Mouse (Mus musculus) embryonic facial prominence, embryonic 11.5 days (tissue): ENCODE measurements around the gene Zbtb49. TPM values are rescaled to one million over a fixed set of nuclear protein-coding genes. Genes with fewer than 3 reads are reported as not detected.

Experiments used
- ATAC-seq: fragments of 200-750 bp; cut with Nextera tagmentation; replicated peaks from 2 replicates; pipeline ENCODE4 v1.8.0; 2017; ENCODE audit warnings: low read depth; ENCODE audit not compliant: insufficient number of reproducible peaks, low FRiP score, low TSS enrichment
- DNase-seq: peaks from one replicate; pipeline ENCODE4 v3.0.0-alpha.2; 2015; ENCODE audit warnings: low spot score
- H3K27ac ChIP-seq: fragments of 300-500 bp; sonication (generic); replicated peaks from 2 replicates; pipeline ENCODE4 v1.5.1; 2014; ENCODE audit warnings: mild to moderate bottlenecking, low read depth, low read length, control low read depth
- H3K27me3 ChIP-seq: fragments of 300-500 bp; sonication (generic); 2 replicates; pipeline ENCODE4 v1.6.1; 2014; ENCODE audit warnings: mild to moderate bottlenecking, low read length, moderate library complexity, mixed read lengths; ENCODE audit not compliant: control insufficient read depth, insufficient read depth
- H3K36me3 ChIP-seq: fragments of 300-500 bp; sonication (generic); replicated peaks from 2 replicates; pipeline ENCODE4 v1.6.1; 2014; ENCODE audit warnings: low read depth, mild to moderate bottlenecking, low read length, moderate library complexity, mixed read lengths; ENCODE audit not compliant: control insufficient read depth, insufficient read depth
- H3K4me1 ChIP-seq: fragments of 300-500 bp; sonication (generic); 2 replicates; pipeline ENCODE4 v1.6.1; 2014; ENCODE audit warnings: low read length, mixed read lengths; ENCODE audit not compliant: control insufficient read depth, insufficient read depth
- H3K4me2 ChIP-seq: fragments of 300-500 bp; sonication (generic); 2 replicates; pipeline ENCODE4 v1.6.1; 2014; ENCODE audit warnings: low read depth, mild to moderate bottlenecking, control low read depth, low read length, moderate library complexity
- H3K4me3 ChIP-seq: fragments of 300-500 bp; sonication (generic); 2 replicates; pipeline ENCODE4 v1.5.1; 2014; ENCODE audit warnings: low read depth, low read length, control low read depth
- H3K9ac ChIP-seq: fragments of 300-500 bp; sonication (generic); replicated peaks from 2 replicates; pipeline ENCODE4 v1.6.1; 2014; ENCODE audit warnings: mild to moderate bottlenecking, control low read depth, low read length
- H3K9me3 ChIP-seq: fragments of 300-500 bp; sonication (generic); replicated peaks from 2 replicates; pipeline ENCODE4 v1.6.1; 2016; ENCODE audit warnings: mild to moderate bottlenecking, low read length, inconsistent platforms, mixed read lengths; ENCODE audit not compliant: control insufficient read depth
- WGBS: fragments of 180-500 bp; shearing (Covaris S2); extraction: QIAGEN DNeasy Blood & Tissue Kit; methylation state at CpG from one replicate; pipeline ENCODE4 v1.1.7; 2014; 5-methylcytosine and 5-hydroxymethylcytosine counted together
- polyA plus RNA-seq: library from polyadenylated mRNA; unstranded; fragments of >200 nt; fragmentation: Nextera tagmentation; extraction: Ambion mirVana; gene quantifications from 2 replicates; pipeline ENCODE4 v1.2.1, GENCODE M21; 2014

The Zbtb49 gene
- polyA plus RNA-seq, 1 experiment from 2014 or later, result 12.1 TPM

DNA sequence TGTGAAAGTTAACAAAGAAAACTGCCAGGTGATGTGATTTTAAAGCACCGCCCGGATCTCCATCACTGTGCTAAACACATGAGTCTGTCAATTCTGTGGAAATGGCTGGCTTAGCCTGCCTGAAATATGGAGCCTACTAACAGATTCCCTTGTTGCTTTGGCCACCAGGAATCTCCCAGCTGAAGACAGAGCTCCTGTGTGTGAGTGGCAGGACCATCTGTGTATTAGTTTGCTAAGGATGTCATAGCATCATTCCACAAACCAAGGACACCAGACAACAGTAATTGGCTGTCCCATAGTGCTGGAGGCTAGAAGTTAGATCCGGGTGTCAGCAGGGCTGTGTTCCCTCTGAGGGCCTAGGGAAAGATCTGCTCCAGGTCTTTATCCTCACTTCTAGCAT is 29.4 kb downstream of the Zbtb49 start:
- 94% methylated on average over 3 of the region's 3 CpGs for WGBS
- no peaks in the 10 kb centered on the region for H3K4me1 ChIP-seq
- no peak overlapping the region for H3K9ac ChIP-seq

GRCm38 (mm10) chr5:38187006-38187405 is 33.3 kb downstream of the Zbtb49 start:
- Histone ChIP-seq H3K4me2 (no peak overlapping the region), H3K9ac (no peak overlapping the region), H3K4me1 (no peaks in the 10 kb centered on the region), H3K27ac (no peak overlapping the region), H3K27me3 (no peaks in the 10 kb centered on the region), H3K36me3 (no peaks in the 10 kb centered on the region), H3K9me3 (no peaks in the 10 kb centered on the region), H3K4me3 (no peak overlapping the region)
- ATAC-seq, result no peak
- 85% methylated on average over 2 of the region's 2 CpGs for WGBS
- no peak for DNase-seq

More for the DNA sequence above, 29.4 kb downstream of the Zbtb49 start:
- Histone ChIP-seq H3K36me3 (no peaks in the 10 kb centered on the region), H3K4me3 (no peak overlapping the region), H3K9me3 (no peaks in the 10 kb centered on the region), H3K27ac (no peak overlapping the region), H3K27me3 (no peaks in the 10 kb centered on the region), H3K4me2 (no peak overlapping the region)
- no peak for ATAC-seq
- DNase-seq, result no peak

DNA sequence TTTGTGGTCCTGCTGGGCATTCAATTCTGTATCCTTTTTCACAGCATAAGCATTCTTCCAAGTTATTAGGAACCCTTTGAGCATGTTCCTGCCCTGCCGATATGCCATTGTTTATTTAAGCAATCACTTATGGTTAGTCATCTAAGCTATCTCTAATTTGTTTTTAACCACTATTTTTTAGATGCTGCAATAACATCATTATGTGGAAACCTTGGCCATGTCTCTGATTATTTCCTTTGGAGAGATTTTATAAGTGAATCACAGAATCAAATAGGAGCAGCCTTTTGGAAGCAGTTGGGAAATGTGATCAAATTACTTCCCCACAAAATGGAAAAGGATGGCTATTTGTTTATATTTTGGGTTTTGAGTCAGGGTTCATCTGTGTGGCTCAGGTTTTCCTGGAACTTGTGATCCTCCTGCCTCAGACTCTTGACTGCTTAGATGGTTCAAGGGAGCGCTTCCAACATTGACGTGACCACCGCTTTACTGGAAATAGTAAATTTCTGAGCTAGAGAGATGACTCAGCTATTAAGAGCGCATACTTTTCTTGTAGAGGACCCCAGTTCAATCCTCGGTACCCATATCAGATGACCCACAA is 35.5 kb downstream of the Zbtb49 start:
- ATAC-seq (no peak), DNase-seq (no peak)
- H3K36me3 ChIP-seq, result no peaks in the 10 kb centered on the region
- no peak overlapping the region for H3K4me2 ChIP-seq
- H3K27me3 ChIP-seq, result no peaks in the 10 kb centered on the region
- no peaks in the 10 kb centered on the region for H3K9me3 ChIP-seq
- WGBS, result 84% methylated on average over 6 of the region's 6 CpGs
- H3K27ac ChIP-seq, result no peak overlapping the region
- H3K9ac ChIP-seq, result no peak overlapping the region
- H3K4me1 ChIP-seq, result no peaks in the 10 kb centered on the region
- no peak overlapping the region for H3K4me3 ChIP-seq

DNA sequence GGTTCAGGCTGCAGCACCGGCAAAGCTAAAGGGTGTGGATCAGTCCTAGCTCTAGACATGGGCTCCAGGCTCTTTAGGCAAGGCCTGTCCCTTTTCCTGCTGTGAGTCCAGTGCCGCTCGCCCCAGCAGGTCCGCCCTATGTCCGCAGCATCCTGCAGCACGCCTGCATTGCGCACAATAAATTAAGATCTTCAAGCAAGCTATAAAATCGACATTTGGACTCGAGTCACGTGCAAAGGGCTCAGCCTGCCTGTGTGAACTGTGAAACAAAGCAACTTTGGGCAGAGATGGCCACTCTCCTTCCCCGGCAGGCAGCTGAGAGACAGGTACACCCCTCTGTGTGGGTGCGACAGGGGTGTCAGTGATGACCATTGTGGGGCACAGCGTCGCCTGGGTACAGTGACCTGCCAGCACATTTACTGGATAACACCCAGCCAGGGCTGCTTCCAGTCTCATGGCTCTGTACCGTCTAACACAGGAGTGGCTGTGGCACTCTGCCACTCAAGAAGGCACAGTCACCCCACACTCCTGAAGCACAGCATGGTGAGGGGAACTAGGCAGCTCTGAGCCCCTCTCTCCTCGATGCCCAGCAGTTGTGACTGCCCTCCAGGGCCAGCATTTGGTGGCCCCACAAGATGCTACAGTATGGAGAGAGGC is 45.9 kb downstream of the Zbtb49 start:
- WGBS, result 84% methylated on average over 16 of the region's 16 CpGs
- Histone ChIP-seq H3K9me3 (no peaks in the 10 kb centered on the region), H3K36me3 (no peaks in the 10 kb centered on the region), H3K4me2 (no peak overlapping the region), H3K4me1 (no peaks in the 10 kb centered on the region), H3K27ac (no peak overlapping the region), H3K27me3 (no peaks in the 10 kb centered on the region), H3K4me3 (no peak overlapping the region), H3K9ac (no peak overlapping the region)
- ATAC-seq (no peak), DNase-seq (no peak)

GRCm38 (mm10) chr5:38173766-38174165 is 46.5 kb downstream of the Zbtb49 start:
- no peak overlapping the region for H3K27ac ChIP-seq
- 47% methylated on average over 5 of the region's 5 CpGs for WGBS
- no peaks in the 10 kb centered on the region for H3K27me3 ChIP-seq
- no peak overlapping the region for H3K4me3 ChIP-seq
- H3K4me2 ChIP-seq, result no peak overlapping the region
- peak; percentile 52 for DNase-seq
- no peak for ATAC-seq
- H3K36me3 ChIP-seq, result no peaks in the 10 kb centered on the region
- H3K9me3 ChIP-seq, result no peaks in the 10 kb centered on the region
- no peak overlapping the region for H3K9ac ChIP-seq
- no peaks in the 10 kb centered on the region for H3K4me1 ChIP-seq

GRCm38 (mm10) chr5:38168497-38168896 is 51.8 kb downstream of the Zbtb49 start:
- no peaks in the 10 kb centered on the region for H3K4me1 ChIP-seq
- H3K9me3 ChIP-seq, result no peaks in the 10 kb centered on the region
- no peak overlapping the region for H3K27ac ChIP-seq
- ATAC-seq, result no peak
- no peak overlapping the region for H3K9ac ChIP-seq
- no peaks in the 10 kb centered on the region for H3K36me3 ChIP-seq
- H3K27me3 ChIP-seq, result no peaks in the 10 kb centered on the region
- H3K4me2 ChIP-seq, result no peak overlapping the region
- WGBS, result 88% methylated on average over 11 of the region's 11 CpGs
- no peak for DNase-seq
- no peak overlapping the region for H3K4me3 ChIP-seq

DNA sequence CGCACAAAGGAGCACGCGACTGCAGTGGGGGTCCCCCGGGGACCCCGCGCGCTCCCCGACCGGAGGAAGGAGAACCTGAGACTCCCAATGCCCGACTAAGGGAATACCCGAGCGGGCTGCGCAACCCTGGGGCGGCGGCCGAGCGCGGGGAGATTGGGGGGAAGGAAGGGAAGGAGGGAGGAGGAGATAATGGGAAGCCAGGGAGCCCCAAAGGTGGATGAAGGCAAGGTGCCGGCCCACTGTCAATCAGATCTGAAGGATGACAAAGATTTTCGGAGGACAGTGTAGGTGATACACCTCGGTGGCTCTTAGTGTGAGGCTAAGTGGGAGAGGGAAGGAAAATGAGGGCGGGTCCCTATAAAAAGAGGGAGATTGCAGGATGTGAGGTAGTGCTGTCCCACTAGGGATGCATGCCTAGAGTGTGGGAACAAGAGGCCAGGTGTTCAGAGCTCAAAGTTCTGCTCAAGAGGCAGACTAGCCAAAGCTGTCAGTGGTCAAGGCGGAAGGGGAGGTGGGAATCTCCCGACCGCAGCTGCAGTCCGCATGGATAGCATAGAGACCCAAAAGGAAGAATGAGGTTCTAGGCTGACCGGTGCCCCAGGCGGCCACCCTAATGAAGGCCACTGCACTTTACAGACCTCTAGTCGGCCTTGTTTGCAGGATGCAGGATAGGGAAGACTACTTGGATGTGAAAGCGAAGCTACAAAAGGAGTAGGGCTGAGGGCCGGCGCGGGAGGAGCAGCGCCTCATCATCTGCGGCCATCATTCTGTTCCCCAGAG is 60.4 kb downstream of the Zbtb49 start, which contains the start of gene Nsg1:
Nsg1 (minus strand) TSS at position 274 of the 780 bp plus-strand sequence.
- ATAC-seq, result peak; percentile 57
- Histone ChIP-seq H3K9ac (peak within 1 kb of the TSS; percentile 96), H3K36me3 (peaks cover 14% of the 10 kb centered on the region), H3K4me3 (peak within 1 kb of the TSS; percentile 87), H3K27ac (peak within 1 kb of the TSS; percentile 59), H3K4me1 (no peaks in the 10 kb centered on the region; the same call in none of the 2 replicates), H3K4me2 (peak within 1 kb of the TSS; percentile 84), H3K9me3 (no peaks in the 10 kb centered on the region), H3K27me3 (peaks cover 4% of the 10 kb centered on the region; the same call in 1 of the 2 replicates)
- WGBS, result 9% methylated on average over 35 of the region's 35 CpGs
- peak; percentile 26 for DNase-seq
